Mouse (Mus musculus) spleen, postnatal 10 days (tissue): Measurements from ENCODE around the gene Sertad2.
A peak's percentile ranks its signal among the peaks of the same experiment; 100 is the strongest.

Experiments used
- DNase-seq, 2 experiments: peaks; one replicate each; pipeline ENCODE4 v3.0.0; 2021 to 2022; ENCODE audit warnings: low spot score in 2 of 2

Gene Sertad2

DNA sequence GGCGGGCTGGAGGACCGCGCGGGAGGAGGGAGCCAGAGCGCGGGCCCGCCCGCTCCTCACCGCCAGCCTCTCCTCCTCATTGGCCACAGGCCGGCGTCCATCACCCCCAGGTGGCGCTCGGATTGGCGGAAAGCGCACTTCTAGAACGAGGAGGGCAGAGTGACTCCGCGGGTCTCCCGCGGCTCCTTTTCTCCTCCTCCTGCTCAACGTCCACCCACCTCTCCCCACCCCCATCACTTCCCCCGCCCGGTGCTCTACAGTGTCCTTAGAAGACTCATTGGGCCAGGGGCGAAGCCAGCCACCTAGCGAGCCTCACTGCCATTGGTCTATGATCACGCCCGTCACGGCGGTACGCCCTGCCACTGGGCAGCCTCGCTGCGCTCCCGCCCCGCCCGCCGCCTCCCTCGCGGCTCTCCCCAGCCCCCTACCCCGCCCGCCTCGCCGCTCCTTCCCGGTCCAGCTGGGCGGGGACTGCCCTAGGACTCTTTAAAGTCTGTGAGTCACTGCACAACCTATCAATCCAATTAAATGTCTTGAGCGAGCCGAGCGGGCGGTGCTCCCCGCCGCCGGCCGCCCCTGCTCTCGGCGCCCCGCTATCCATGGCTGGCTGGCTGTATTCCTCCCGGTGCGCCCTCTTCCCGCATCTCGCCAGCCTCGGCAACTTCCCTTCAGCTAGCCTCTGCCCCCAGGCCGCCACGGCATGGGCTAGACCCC, at the start of gene Sertad2:
Gene Sertad2, plus strand, starts transcription at position 515 of the 714 bp plus-strand sequence.
- peak; percentile 97 for DNase-seq

DNA sequence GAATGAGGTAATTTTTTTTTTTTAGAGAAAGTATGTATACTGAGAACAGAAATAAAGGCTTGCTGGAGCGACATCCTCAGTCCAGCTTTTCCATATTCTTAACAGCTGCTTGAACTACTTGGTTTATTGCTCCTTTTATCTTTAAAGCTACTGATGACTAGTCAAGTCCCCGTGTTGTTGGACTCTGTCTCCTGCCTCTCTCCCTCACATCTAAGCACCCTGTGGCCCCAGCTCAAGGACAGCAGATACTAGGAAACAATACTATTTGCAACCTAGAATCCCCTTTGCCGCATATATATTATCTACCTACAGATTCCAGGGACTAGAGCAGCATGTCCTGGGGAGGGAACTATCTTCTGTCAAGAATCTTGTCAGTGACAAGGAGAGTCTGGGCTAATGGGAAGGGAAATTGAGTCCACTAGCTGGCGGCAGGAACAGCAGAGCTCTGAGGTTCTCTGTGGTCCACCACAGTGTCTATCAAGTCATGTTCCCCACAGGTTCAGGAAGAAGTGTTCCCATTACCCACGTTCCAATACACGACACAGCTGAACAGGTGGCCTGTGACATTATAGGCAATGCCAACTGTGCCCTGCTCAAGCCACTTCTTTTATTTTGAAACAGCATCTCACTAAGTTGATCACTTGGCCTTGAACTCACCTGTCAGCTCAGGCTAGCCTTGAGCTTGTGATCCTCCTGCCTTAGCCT, 49.0 kb upstream of the Sertad2 start:
- no peak for DNase-seq

DNA sequence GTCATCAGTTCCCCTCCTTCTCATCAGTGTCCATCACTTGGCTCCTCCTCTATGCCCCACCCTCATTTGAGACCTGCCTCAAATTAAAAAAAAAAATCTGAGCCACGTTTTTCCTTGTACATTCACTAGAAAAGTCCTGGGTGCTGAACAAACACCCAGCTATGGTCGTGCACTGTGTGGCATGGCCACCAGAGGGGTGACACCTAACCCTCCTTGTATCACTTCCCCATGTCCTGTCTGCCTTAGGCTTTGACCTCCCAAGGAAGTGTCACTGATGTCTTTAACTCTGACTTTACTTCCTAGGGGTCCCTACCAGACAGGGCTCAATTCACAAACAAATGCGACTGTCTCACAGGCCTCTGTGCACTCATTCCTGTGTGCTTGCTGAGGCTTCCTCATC, 42.5 kb upstream of the Sertad2 start:
- DNase-seq, result peak in 1 of 2 experiments; percentile 31

DNA sequence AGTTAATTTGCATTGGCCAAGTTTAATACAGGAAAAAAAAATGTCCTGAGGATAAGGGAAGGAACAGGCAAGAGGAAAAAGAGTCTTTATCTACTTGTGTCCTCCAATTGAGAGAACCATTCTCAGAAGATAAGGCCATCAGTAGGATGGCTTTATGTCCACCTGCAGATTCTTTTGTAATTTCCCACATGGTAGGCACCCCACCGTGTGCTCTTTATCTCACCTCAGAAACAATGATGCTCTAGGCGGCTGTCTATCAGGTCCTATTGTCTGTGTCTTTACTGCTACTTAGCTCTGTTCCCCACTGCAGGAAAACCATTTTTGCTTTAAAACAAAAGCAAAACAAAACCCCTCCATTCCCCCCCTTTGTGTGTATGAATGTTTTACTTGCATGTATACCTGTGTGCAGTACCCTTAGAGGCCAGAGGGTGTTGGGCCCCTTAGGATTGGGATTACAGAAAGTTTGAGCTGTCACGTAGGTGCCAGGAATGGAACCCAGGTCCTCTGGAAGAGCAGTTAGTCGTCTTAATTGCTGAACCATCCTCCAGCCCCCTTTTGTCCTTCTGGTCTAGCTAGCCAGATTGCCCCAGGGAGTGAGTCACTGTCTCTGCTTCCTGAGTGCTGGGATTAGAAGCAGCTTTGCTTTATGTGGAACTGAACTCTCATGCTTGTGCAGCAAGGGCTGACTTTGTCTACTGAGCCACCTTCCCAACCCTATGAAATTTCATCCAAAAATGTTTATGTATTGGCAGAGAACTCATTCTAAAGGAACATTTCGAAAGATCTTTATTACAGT, 41.7 kb upstream of the Sertad2 start:
- DNase-seq, result no peak

DNA sequence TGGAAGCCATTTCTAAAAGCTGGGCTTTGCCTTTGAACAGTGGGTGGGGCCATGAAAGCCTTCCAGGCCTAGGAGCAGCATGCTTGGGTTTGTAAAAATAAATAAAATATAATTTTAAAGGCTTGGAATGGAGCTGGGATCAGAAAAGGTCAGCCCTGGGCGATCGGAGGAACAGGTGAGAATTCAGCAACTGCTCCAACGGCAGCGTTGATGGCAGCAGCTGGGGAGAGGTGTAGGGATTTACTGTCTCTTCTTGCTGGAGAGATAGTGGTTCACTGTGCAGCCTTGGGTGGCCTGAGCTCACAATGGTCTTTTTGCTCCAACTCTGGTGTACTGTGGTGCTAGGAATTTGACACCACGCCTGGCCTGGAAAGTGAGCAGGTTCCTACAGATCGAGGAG, 29.5 kb upstream of the Sertad2 start:
- DNase-seq, result no peak

DNA sequence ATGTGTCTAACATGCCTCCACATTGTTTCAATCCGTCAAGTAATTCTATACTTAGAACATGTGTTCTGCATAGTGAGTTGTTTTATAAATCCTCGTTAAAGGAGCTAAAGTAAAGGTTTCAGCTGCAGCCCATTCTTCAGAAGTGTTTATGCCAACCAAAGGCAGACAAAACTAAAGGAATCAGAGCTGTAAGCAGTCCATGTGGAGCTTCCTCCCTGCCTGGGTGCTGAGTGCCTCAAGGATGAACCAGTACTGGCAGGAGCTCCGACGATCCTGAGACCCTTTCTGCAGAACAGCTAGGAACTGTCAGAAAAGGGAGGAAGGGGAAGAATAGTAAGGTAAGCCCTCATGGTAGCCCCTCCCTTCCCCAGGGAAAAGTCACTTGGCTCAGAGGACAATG, 28.3 kb upstream of the Sertad2 start:
- no peak for DNase-seq

DNA sequence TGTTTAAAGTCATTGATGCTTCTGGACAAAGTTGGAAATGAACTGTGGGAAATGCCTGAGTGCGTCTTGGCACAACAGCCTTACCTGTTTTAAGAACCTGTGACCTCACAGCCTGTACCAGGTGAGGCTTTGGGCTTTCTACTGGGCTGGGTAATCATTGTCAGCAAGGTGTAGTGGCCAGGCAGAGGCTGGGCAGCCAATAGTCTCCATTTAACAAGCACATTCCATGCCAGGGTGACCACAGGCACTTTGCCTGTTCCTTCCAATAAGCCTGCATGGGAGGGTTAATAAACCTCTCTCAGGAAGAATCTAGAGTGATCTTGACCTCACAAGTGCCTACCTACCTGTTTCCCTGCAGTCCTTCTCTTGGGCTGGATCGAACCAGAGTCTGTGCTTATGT, 21.7 kb upstream of the Sertad2 start:
- DNase-seq, result no peak

DNA sequence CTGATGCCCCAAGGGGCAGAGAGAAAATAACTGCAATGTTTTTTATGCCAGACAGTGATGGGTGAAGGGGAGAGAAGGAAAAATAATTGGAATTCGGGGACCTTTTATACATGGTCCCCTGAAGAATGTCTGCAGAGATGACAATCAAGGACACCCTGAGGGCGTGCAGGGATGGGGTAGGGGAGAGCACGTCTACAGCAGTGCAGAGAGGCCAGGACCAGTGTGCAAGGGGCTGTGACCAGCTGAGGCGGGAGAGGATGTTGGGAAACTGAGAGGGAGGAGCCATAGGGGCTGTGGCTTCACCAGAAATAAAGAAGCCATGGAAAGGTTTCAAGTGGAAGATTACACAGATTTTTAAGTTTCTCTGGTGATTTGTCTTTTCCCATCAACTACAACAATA, 20.3 kb upstream of the Sertad2 start:
- DNase-seq, result no peak

DNA sequence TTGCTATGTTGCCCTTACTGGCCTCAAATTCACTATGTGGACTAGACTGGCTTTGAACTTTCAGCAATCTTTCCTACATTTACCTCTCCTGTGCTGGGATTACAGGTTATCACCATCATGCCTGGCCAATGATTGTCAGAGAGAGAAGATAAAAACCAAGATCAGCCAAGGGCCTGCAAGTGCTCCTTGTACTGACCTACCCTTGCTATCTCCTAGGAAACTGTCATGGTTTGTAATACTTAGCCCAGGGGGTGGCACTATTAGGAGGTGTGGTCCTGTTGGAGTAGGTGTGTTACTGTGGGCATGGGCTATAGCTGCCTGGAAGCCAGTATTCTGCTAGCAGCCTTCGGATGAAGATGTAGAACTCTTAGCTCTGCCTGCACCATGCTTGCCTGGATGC, 18.6 kb upstream of the Sertad2 start:
- no peak for DNase-seq

DNA sequence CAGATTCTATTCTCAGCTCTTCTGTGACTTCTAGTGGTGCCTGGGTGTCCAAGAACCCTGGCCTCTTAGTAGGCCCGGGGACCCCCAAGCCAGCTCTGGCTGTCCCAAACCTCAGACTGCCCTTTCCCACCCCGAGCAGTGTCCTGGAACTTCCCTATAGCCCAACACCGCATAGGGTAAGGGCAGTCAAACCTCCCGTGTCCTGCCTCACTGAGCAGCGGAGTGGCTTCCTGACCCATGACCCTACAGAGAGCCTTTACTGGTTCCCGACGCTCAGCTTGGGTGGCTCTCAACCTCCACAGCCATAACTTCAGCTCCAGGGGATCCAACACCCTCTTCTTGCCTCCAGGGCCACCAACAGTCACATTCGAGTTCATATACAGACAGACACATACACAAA, 17.1 kb upstream of the Sertad2 start:
- no peak for DNase-seq

DNA sequence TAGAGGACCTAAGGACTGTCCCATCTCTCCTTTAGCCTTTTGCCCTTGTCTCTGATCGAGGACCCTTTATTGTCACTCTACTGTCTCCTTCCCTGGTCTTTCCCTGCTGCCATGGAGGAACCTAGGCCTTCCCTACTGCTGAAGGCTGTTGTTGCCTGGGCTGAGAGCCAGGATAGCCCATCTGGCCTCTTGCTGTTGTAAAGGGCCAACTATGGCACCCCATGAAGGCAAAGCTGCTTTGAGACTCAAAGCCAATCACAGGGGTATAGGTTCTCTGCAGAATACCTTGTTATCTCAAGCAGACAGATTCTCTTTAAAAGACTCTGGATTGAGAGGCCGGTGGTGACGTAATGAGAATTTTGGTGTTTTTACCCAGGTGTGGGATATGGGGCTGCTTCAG, 15.2 kb upstream of the Sertad2 start:
- DNase-seq, result no peak

DNA sequence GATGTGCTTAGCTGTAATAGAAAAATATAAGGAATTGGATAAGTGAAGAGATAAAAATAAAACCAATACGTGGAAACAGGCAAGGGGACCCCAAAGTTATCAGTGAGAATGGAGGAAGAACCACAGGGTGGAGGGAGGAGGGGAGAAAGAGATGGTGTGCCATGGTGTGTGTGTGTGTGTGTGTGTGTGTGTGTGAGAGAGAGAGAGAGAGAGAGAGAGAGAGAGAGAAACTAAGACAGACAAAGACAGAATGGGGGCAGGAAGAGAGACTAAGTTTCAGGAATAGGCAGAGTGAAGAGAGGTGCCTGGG, 11.4 kb upstream of the Sertad2 start:
- no peak for DNase-seq

DNA sequence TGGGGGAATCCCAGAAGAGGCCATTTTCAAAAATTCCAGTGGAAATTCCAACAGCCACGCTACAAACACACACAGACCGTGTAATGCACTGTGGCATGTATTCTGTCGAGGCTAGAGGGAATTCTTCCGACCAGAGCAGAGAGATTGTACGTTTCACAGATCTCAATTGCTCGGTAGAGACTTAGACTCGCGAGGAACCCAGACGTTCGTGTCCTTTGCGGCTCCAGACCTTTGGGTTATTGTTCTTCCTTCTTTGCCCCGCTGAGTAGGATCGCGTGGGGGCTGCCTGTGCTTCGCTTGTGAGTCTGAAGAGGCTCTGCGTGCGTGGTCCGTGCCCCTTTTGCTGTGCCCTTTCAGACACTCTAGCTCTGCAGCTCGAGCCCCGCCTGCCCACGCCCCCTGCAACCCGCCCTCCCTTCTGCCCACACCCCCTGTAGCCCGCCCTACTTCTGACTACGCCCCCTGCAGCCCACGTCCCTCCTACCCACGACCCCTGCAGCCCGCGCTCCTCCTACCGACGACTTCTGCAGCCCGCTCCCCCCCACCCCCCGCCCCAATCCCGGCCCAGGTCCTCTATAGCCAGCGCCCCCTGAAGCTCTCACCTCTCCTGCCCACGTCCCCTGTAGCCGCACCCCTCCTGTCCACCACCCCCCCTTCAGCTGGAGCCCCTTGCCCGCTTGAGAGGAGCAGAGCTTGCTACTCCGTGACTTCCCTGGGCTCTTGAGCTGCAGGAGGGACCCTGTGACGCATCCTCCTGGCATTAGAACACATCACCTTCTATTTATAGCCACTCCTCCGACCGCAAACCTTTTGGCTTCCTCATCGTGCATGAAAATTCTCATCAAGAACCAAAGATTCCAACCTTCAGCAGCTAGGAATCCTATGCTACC, 10.8 kb upstream of the Sertad2 start:
- peak in 1 of 2 experiments; percentile 39 for DNase-seq

DNA sequence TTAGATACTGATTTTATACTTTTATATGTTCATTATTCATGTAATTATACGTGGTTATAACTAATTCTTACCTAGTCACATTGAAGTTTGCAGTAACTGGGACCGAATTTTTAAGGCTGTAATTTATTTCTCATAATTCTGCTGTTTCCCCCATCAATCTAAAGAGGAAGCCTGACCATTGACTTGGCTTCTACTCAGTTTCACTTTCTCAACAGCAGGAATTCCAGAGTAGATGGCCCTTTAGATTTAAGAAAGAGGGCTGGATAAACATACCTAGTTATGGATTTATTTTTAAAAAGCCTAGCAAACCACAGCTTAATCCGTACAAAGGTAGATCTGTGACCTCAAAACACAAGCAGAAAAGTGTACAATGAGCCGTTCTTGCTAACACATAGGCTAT, 9.8 kb upstream of the Sertad2 start:
- no peak for DNase-seq

DNA sequence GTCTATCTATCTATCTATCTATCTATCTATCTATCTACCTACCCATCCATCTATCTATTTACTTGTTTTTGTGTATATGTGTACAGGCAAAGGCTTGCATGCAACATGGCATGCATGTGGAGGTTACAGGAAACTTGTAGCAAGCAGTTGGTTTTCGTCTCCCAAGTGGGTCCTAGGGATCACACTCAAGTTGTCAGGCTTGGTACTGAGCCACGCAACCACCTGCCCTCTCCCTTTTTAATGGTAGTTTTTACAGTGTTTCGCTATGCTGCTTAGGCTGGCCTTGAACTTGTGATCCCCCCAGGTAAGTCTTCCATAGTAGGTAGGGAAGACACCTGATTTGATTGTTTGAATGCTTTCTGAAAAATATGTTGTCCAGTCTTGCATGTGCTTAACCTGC, 5.8 kb upstream of the Sertad2 start:
- no peak for DNase-seq

DNA sequence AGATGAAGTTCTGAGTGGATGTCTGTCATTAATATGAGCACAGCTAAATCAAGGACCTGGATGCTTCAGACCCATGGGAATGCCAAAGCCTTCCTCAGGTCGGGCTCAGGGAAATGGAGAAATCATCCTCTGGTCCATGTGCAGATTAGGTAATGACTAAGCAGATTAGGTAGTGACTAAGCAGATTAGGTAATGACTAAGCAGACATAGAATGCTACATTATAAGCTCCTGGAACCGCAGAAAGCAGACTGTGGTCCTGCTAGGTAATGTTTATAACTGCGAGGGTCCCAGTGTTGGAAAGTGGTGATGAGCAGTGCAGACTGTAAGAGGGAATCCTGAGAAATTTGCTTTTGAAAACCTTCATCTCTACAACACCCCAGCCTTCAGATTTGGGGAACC, 4.6 kb upstream of the Sertad2 start:
- DNase-seq, result no peak

DNA sequence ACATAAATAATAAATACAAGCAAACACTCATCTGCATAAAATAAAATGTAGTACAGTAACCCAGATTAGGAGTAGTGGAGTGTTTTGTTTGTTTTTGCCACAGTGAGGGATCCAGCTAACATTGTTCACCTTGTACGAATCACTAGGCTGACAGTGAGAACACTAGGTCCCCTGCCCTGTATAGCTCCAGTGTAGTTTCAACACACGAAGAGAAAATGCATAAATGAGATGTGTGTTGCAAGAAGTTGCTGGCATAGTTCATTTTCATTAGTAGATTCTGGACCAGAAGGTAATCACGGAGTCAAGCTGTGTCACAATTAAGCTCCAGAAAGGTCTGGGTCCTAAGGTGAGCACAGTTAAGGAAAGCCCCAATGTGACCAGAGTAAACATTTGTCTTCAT, 1.8 kb upstream of the Sertad2 start:
- DNase-seq, result no peak

DNA sequence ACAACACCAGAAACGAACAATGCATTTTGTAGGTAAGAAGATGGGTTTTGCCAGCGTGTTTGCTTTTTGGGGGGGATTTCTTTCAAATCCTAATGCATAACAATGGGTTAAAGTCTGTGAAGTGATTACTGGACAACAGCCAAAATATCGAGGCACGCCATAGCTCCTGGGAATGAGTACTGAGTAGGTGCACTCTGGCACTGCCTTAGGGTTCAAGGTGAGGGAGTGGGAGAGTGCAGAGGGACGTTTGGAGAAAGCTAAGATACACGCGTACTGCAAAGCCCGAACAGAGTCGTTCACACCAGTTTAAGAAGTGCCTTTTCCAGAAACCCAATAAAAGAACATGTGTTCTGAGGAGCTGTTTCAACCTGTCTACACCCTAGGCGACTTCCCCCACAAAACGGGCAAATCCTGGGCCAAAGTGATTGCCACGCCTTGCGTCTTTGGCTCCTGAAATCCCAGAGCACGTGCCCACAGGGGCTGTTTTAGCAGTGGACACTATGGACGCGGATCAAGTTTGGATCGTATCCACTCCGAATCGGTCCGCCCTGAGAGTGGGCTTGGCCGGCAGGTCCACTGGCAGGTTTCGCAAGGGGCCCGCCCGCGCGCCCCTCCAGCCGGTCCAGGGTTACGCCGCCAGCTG, 937 bp upstream of the Sertad2 start:
- peak in 1 of 2 experiments; percentile 72 for DNase-seq

DNA sequence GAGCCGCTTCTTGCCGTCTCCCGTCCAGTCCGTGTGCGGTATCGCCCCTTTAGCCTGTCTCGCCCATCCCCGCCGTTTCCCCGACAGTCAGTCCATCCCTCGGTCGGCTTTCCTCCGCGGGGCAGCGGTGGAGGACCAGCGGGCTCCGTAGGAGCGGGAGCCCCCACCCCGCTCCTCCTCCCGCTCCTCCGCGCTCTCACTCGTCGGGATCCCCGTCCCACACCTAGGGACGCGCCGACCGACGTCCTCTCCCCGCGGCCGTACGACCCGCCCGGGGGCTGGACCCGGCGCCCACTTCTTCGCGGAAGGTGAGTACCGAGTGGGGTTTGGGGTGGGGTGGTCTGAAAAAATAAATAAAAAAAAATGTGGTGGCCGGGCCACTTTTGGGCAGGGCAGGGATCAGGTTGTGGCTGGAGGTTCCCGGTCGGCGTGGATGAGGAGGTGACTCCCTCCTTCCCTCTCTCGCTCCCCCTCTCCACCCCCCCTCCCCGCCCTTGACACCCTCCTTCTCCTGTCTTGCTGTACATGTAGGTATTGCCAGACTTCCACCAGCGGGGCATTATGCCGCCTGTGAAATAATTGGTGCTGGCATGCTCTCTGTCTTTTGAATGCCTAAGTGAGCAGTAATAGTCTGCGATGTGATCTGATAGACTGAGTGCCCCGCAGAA, 534 bp downstream of the Sertad2 start:
- DNase-seq, result no peak

DNA sequence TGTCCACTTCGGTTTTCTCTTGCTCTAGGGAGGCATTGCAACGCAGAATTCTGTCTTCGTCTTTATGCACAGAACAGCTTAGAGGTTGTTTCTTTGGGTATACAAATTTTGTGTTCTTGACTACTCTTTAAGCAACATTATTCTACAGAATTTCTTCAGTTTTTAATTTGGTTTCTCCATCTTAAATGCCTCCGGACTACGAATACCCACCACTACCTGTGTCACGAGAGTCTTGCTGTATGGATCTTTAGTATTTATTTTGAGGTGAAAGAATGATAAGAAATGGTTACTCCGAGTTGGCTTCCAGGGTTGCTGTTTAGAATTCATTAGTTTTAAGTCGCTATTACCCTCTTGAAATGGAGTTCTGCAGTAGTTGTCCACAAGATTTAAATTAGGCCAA, 1.3 kb downstream of the Sertad2 start:
- DNase-seq, result no peak
